Mouse (Mus musculus): ENCODE measurements around the gene Drg1. TPM values are rescaled to one million over a fixed set of nuclear protein-coding genes. Genes with fewer than 3 reads are reported as not detected.
"Not testable (repeated sequence)": the region's sequence is repeated elsewhere in the genome, so short reads cannot be mapped to it uniquely, and the experiment has no call there.

Drg1 gene
- polyA plus RNA-seq, 1 experiment from 2014 or later, result 290 TPM

DNA sequence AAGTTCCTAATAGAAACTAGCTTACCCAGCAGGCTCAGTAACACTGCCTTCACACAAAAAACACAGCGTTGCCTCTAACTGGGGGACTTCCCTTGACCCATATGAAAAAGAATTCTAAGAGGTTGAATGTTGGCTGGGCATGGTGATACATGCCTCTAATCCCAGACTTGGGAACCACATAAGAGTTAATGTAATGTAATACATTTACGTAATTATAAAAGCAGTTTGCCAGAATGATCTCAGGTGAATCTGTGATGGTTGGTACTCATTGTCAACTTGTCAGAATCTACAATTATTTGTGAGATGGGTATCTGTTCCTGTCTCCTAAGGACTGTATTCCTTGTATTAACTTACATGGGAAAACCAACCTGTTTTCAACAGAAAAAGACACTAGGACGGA lies 109.2 kb downstream of the Drg1 start:
- not testable (repeated sequence) for H3K36me3 ChIP-seq (ENCODE audit: poor library complexity, severe bottlenecking); H3K27me3 ChIP-seq; H3K9ac ChIP-seq; H3K4me3 ChIP-seq; H3K4me1 ChIP-seq; H3K27ac ChIP-seq; H3K4me2 ChIP-seq; ATAC-seq
- WGBS, result 94% methylated on average over 3 of the region's 3 CpGs
- peaks cover 14% of the 10 kb centered on the region for H3K9me3 ChIP-seq (replicated peaks)

GRCm38 (mm10) chr11:3153666-3154397 lies 112.4 kb downstream of the Drg1 start:
- not testable (repeated sequence) for H3K4me2 ChIP-seq, H3K4me1 ChIP-seq, H3K27ac ChIP-seq, H3K9ac ChIP-seq, H3K4me3 ChIP-seq, H3K27me3 ChIP-seq
- WGBS, result 76% methylated on average over 1 of the region's 1 CpGs
- ATAC-seq, result peak; percentile 46
- Histone ChIP-seq H3K9me3 (replicated peaks) (peaks cover 18% of the 10 kb centered on the region), H3K36me3 (ENCODE audit: poor library complexity, severe bottlenecking) (peaks cover 13% of the 10 kb centered on the region)

- H3K4me3 ChIP-seq, H3K27ac ChIP-seq, H3K9ac ChIP-seq, H3K27me3 ChIP-seq, H3K4me1 ChIP-seq, H3K4me2 ChIP-seq: not testable (repeated sequence)
- WGBS, result 93% methylated on average over 4 of the region's 4 CpGs
- peaks cover 15% of the 10 kb centered on the region for H3K9me3 ChIP-seq (replicated peaks)
- ATAC-seq, result peak; percentile 25
- peaks cover 13% of the 10 kb centered on the region for H3K36me3 ChIP-seq (ENCODE audit: poor library complexity, severe bottlenecking)
These were observed 114.9 kb downstream of the Drg1 start for GRCm38 (mm10) chr11:3151358-3151757.

- not testable (repeated sequence) for H3K4me3 ChIP-seq, H3K4me2 ChIP-seq, H3K27me3 ChIP-seq, ATAC-seq, H3K4me1 ChIP-seq, H3K9ac ChIP-seq, H3K27ac ChIP-seq
- H3K9me3 ChIP-seq (replicated peaks), result peaks cover 15% of the 10 kb centered on the region
- 99% methylated on average over 12 of the region's 12 CpGs for WGBS
- H3K36me3 ChIP-seq (ENCODE audit: poor library complexity, severe bottlenecking), result peaks cover 13% of the 10 kb centered on the region
These were observed 115.6 kb downstream of the Drg1 start for GRCm38 (mm10) chr11:3150677-3151003.

DNA sequence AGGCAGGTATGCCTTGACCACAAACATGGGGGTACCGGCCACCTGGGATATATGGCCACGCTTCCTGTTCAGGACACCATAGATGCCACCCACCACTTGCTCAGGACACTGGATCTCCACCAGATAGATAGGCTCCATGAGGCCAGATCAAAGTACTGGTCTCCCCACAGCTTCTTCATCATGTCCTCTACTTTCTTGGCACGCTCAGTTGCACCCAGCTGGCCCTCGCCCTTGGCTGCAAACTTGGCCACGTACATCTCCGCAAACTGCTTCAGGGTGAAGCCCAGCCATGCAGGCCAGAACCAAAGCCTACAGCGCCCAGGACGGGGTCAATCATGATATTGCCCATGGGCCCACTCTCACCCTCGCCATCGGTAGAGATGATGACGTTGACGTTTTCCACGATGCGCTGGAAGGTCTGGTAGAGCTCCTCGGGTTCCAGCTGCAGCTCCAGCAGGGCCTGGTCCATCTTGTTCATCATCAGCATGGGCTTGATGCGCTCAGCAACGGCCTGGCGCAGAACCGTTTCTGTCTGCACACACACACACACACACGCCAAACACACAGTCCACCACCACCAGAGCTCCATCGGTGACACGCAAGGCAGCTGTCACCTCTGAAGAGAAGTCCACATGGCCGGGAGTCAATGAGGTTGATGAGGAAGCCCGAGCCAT lies 116.1 kb downstream of the Drg1 start:
- ATAC-seq, result 0 out of 2 replicates have a peak, but pooled peaks have one; percentile 6
- H3K27me3 ChIP-seq, H3K9ac ChIP-seq, H3K27ac ChIP-seq, H3K4me1 ChIP-seq, H3K4me2 ChIP-seq, H3K4me3 ChIP-seq: not testable (repeated sequence)
- Histone ChIP-seq H3K9me3 (replicated peaks) (peaks cover 18% of the 10 kb centered on the region), H3K36me3 (ENCODE audit: poor library complexity, severe bottlenecking) (peaks cover 13% of the 10 kb centered on the region)
- 97% methylated on average over 24 of the region's 24 CpGs for WGBS

DNA sequence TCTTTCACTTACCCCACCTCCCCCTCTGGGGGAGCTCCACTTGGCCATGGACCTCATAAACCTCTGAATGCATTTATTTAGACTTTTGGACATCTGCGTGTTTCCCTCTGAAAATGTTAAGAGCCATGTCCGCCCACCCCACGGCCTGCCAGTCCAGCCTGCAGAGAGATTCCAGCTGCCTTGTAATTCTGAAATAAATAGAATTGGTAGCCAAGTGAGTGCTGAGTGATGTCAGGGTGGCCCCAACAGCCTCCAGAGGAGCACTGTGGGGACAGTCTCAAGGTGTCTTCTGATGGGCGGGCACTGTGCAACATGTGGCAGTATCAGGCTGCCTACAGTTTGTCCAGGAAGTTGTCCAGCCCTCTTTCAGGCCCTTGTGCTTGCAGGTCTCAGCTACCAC lies 116.7 kb downstream of the Drg1 start:
- H3K27ac ChIP-seq, H3K9ac ChIP-seq, H3K4me2 ChIP-seq, H3K27me3 ChIP-seq, H3K4me1 ChIP-seq, H3K4me3 ChIP-seq, ATAC-seq: not testable (repeated sequence)
- WGBS, result 99% methylated on average over 4 of the region's 4 CpGs
- Histone ChIP-seq H3K9me3 (replicated peaks) (peaks cover 18% of the 10 kb centered on the region), H3K36me3 (ENCODE audit: poor library complexity, severe bottlenecking) (peaks cover 13% of the 10 kb centered on the region)

- 82% methylated on average over 2 of the region's 2 CpGs for WGBS
- ATAC-seq, result not testable (repeated sequence)
These were observed 119.4 kb downstream of the Drg1 start for GRCm38 (mm10) chr11:3146806-3147205.

DNA sequence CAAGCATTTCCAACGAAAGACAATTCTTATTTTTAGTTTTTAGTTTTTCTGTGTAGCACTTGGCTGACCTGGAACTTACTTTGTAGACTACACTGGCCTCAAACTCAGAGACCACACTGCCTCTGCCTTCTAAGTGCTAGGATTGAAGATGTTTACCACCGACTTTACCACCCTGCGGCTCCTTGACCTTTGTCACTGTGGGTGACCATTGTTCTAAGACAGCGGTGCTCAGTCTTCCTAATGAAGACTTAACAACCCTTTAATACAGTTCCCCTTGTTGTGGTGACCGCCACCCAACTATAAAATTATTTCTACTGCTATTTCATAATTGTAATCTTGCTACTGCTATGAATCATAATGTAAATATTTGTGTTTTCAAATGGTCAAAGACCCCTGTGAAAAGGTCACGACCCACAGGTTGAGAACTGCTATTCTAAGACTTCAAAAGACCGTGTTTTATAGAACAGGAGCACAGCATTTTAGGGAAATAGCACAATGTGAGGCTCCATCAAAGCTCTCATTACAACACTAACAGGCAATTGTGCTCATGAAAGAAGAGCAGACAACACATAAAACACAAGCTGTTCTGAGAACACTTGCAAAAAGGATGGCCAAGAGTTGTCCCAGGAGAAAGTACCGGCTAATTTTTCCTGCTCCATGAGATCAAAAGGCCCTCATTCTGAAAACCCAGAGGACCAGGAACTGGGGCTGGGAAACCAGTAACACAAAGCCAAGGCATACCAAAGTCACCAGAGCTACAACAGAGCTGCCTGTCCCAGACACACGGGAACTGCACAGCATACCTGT lies 120.7 kb downstream of the Drg1 start:
- not testable (repeated sequence) for H3K27me3 ChIP-seq; H3K4me3 ChIP-seq; H3K9ac ChIP-seq; H3K4me1 ChIP-seq; H3K27ac ChIP-seq; H3K36me3 ChIP-seq (ENCODE audit: poor library complexity, severe bottlenecking); ATAC-seq; H3K4me2 ChIP-seq
- H3K9me3 ChIP-seq (replicated peaks), result peaks cover 16% of the 10 kb centered on the region
- 80% methylated on average over 9 of the region's 9 CpGs for WGBS

More at GRCm38 (mm10) chr11:3146806-3147205, 119.4 kb downstream of the Drg1 start:
- not testable (repeated sequence) for H3K4me3 ChIP-seq; H3K27ac ChIP-seq; H3K9ac ChIP-seq; H3K27me3 ChIP-seq; H3K4me1 ChIP-seq; H3K4me2 ChIP-seq; H3K36me3 ChIP-seq (ENCODE audit: poor library complexity, severe bottlenecking)
- H3K9me3 ChIP-seq (replicated peaks), result peaks cover 15% of the 10 kb centered on the region

- peaks cover 13% of the 10 kb centered on the region for H3K9me3 ChIP-seq (replicated peaks)
- not testable (repeated sequence) for H3K36me3 ChIP-seq (ENCODE audit: poor library complexity, severe bottlenecking); H3K27me3 ChIP-seq; H3K4me2 ChIP-seq; H3K27ac ChIP-seq; H3K4me1 ChIP-seq; H3K4me3 ChIP-seq; ATAC-seq; H3K9ac ChIP-seq
- 78% methylated on average over 3 of the region's 3 CpGs for WGBS
These were observed 122.2 kb downstream of the Drg1 start for GRCm38 (mm10) chr11:3143984-3144383.

DNA sequence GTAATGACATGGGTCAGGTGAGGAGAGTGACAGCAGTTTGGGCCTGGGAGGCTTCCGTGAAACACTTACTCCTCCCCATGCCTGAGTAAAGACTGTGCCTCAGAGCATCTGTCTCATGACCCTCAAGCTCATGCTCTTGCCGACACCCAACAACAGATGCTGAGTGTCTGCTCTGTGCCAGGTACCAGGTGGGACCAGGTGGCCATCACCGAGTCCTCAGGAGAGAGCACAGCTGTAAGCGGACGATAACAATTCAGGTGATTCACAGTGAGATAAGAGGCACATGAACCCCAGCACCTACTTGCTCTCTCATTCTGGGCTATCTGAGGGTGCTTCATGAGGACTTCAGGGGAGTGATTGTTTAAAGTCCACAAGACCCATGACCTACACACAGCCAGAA lies 123.8 kb downstream of the Drg1 start:
- H3K9me3 ChIP-seq (replicated peaks), result peaks cover 22% of the 10 kb centered on the region
- H3K4me1 ChIP-seq; H3K27ac ChIP-seq; H3K4me2 ChIP-seq; H3K27me3 ChIP-seq; H3K36me3 ChIP-seq (ENCODE audit: poor library complexity, severe bottlenecking); H3K4me3 ChIP-seq; H3K9ac ChIP-seq: not testable (repeated sequence)
- WGBS, result 86% methylated on average over 4 of the region's 5 CpGs
- ATAC-seq, result peak; percentile 61

DNA sequence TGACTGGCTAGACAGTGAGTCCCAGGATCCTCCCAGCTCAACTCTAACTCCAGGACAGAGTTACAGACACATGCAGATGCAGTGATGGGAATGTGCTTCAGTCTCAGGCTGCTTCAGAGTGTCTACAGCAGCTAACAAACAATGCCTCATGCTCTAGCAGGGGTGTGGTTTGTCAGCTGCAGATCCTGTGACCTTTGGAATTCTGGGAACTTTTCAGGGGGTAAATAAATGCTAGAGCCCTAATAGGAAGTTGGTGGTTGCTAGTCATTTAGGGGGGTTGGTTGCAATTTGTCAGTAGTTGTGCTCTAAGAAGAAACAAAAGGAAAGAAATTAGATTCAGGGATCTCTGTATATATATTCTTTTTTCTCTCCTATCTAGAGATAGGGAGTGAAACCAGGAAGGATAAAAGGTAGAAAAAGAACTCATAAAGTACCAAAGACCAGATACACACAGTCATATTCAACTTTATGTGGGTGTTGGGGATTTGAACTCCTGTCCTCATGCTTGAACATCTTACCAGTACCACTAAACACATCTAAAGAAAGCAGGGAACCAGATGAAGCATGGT lies 125.2 kb downstream of the Drg1 start:
- not testable (repeated sequence) for ATAC-seq, H3K4me3 ChIP-seq, H3K4me2 ChIP-seq

GRCm38 (mm10) chr11:3138323-3138722 lies 127.9 kb downstream of the Drg1 start:
- 80% methylated on average over 2 of the region's 2 CpGs for WGBS
- H3K4me1 ChIP-seq; ATAC-seq; H3K9ac ChIP-seq; H3K4me2 ChIP-seq; H3K4me3 ChIP-seq; H3K27ac ChIP-seq; H3K36me3 ChIP-seq (ENCODE audit: poor library complexity, severe bottlenecking); H3K27me3 ChIP-seq: not testable (repeated sequence)
- peaks cover 25% of the 10 kb centered on the region for H3K9me3 ChIP-seq (replicated peaks)

More for the DNA sequence above, 125.2 kb downstream of the Drg1 start:
- H3K36me3 ChIP-seq (ENCODE audit: poor library complexity, severe bottlenecking); H3K27me3 ChIP-seq; H3K27ac ChIP-seq; H3K9ac ChIP-seq; H3K4me1 ChIP-seq: not testable (repeated sequence)
- H3K9me3 ChIP-seq (replicated peaks), result peaks cover 26% of the 10 kb centered on the region
